Mouse (Mus musculus) spleen, adult 2 months (tissue): ENCODE results near the gene Rnf157.

Experiments
- CTCF ChIP-seq: fragments of 200-500 bp; IDR thresholded peaks from 2 replicates; pipeline ENCODE4 v1.5.1; 2011; ENCODE audit warnings: mild to moderate bottlenecking, inconsistent platforms; ENCODE audit not compliant: insufficient read depth, insufficient read length, insufficient replicate concordance; ENCODE audit errors: extremely low read depth
- POLR2A ChIP-seq: fragments of 200-500 bp; IDR thresholded peaks from 2 replicates; pipeline ENCODE4 v1.6.1; 2011; ENCODE audit warnings: low read depth, low read length, inconsistent platforms

DNA sequence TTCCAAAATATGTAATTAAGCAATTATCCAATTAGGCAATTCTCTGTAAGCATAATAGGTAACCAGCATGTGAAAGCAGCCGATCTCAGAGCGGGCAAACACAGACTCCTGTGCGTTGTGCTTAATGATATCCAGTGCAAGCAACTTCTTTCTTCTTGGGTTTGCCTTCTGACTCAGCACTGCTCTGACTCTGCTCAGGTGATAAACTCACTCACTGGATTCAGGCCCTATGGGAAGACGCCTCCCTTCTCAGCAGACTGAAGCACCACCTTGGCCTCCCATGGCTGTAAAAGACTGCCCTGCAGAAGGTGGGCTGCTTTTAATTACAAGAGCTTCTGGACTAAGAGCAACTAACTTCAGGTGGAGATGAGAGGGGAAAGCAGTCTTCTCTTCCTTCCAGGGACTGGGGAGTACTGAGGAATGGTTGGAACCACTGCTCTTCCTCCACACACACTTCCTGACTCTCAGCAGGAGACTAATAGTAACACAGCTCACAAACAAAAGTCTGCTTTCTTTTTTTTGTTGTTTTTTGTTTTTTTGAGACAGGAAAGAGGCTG, 40.9 kb downstream of the Rnf157 start:
- no peak for TF ChIP-seq POLR2A
- no peak for TF ChIP-seq CTCF
